Mouse (Mus musculus) cortical plate, adult 2 months (tissue): ENCODE data around the gene Ackr3. TPM values are rescaled to one million over a fixed set of nuclear protein-coding genes. Genes with fewer than 3 reads are reported as not detected.

Source experiments
- H3K27ac ChIP-seq: fragments of 200-500 bp; 2 replicates; pipeline ENCODE4 v1.5.1; 2012; ENCODE audit warnings: low read length, control low read depth, inconsistent platforms; ENCODE audit not compliant: insufficient read depth
- H3K4me1 ChIP-seq: fragments of 200-500 bp; 2 replicates; pipeline ENCODE4 v1.6.1; 2011; ENCODE audit warnings: low read length; ENCODE audit not compliant: control insufficient read depth, insufficient read depth
- H3K4me3 ChIP-seq: fragments of 200-500 bp; 2 replicates; pipeline ENCODE4 v1.5.1; 2011; ENCODE audit warnings: mild to moderate bottlenecking, low read length, control low read depth; ENCODE audit not compliant: insufficient read depth
- CTCF ChIP-seq: fragments of 200-500 bp; IDR thresholded peaks from 2 replicates; pipeline ENCODE4 v1.5.1; 2011; ENCODE audit warnings: mild to moderate bottlenecking, control low read depth, low read length; ENCODE audit not compliant: insufficient read depth; ENCODE audit errors: extremely low read depth
- POLR2A ChIP-seq: fragments of 200-500 bp; IDR thresholded peaks from 2 replicates; pipeline ENCODE4 v1.6.1; 2011; ENCODE audit warnings: mild to moderate bottlenecking, low read length, control low read depth; ENCODE audit not compliant: insufficient read depth; ENCODE audit errors: extremely low read depth
- polyA plus RNA-seq: library from polyadenylated mRNA; depleted of rRNA; stranded (reverse); fragments of >200 nt; gene quantifications from 2 replicates; pipeline ENCODE4 v1.2.3, GENCODE M21; 2012

Gene Ackr3
- polyA plus RNA-seq, 1 experiment, result 16.7 TPM

GRCm38 (mm10) chr1:90210761-90211160, 7.0 kb downstream of the Ackr3 start:
- Histone ChIP-seq H3K4me3 (no peak overlapping the region), H3K4me1 (peaks cover 2% of the 10 kb centered on the region; the same call in 1 of the 2 replicates), H3K27ac (no peak overlapping the region)
- TF ChIP-seq CTCF (no peak), POLR2A (no peak)

- TF ChIP-seq CTCF (no peak), POLR2A (no peak)
- peaks cover 2% of the 10 kb centered on the region; the same call in 1 of the 2 replicates for H3K4me1 ChIP-seq
- H3K27ac ChIP-seq, result no peak overlapping the region
- H3K4me3 ChIP-seq, result no peak overlapping the region
Observed at GRCm38 (mm10) chr1:90212376-90212775, 8.6 kb downstream of the Ackr3 start.

GRCm38 (mm10) chr1:90212901-90213300, 9.1 kb downstream of the Ackr3 start:
- Histone ChIP-seq H3K4me3 (no peak overlapping the region), H3K4me1 (peaks cover 2% of the 10 kb centered on the region; the same call in 1 of the 2 replicates), H3K27ac (no peak overlapping the region)
- TF ChIP-seq CTCF (no peak), POLR2A (no peak)

- TF ChIP-seq POLR2A, result no peak
- TF ChIP-seq CTCF, result no peak
- no peak overlapping the region for H3K4me3 ChIP-seq
- H3K27ac ChIP-seq, result no peak overlapping the region
- no peaks in the 10 kb centered on the region for H3K4me1 ChIP-seq
Observed at GRCm38 (mm10) chr1:90214021-90214420, 10.2 kb downstream of the Ackr3 start.

- Histone ChIP-seq H3K27ac (no peak overlapping the region), H3K4me1 (no peaks in the 10 kb centered on the region), H3K4me3 (no peak overlapping the region)
- TF ChIP-seq POLR2A (no peak), CTCF (no peak)
Observed at GRCm38 (mm10) chr1:90214926-90215325, 11.1 kb downstream of the Ackr3 start.

GRCm38 (mm10) chr1:90215881-90216280, 12.1 kb downstream of the Ackr3 start:
- no peak overlapping the region for H3K27ac ChIP-seq
- no peak for TF ChIP-seq POLR2A
- TF ChIP-seq CTCF, result no peak
- no peaks in the 10 kb centered on the region for H3K4me1 ChIP-seq
- H3K4me3 ChIP-seq, result no peak overlapping the region

- TF ChIP-seq CTCF (no peak), POLR2A (no peak)
- H3K4me1 ChIP-seq, result no peaks in the 10 kb centered on the region
- H3K4me3 ChIP-seq, result no peak overlapping the region
- no peak overlapping the region for H3K27ac ChIP-seq
Observed at GRCm38 (mm10) chr1:90216395-90216794, 12.6 kb downstream of the Ackr3 start.

GRCm38 (mm10) chr1:90220280-90220679, 16.5 kb downstream of the Ackr3 start:
- no peak overlapping the region for H3K27ac ChIP-seq
- TF ChIP-seq POLR2A, result no peak

GRCm38 (mm10) chr1:90220844-90221243, 17.1 kb downstream of the Ackr3 start:
- Histone ChIP-seq H3K4me1 (peaks cover 2% of the 10 kb centered on the region; the same call in 1 of the 2 replicates), H3K4me3 (no peak overlapping the region), H3K27ac (no peak overlapping the region)
- TF ChIP-seq CTCF (no peak), POLR2A (no peak)

More at GRCm38 (mm10) chr1:90220280-90220679, 16.5 kb downstream of the Ackr3 start:
- Histone ChIP-seq H3K4me3 (no peak overlapping the region), H3K4me1 (peaks cover 2% of the 10 kb centered on the region; the same call in 1 of the 2 replicates)

GRCm38 (mm10) chr1:90221811-90222361, 18.1 kb downstream of the Ackr3 start:
- H3K4me3 ChIP-seq, result no peak overlapping the region
- peaks cover 2% of the 10 kb centered on the region; the same call in 1 of the 2 replicates for H3K4me1 ChIP-seq
- no peak overlapping the region for H3K27ac ChIP-seq
- TF ChIP-seq POLR2A, result no peak
